Mouse (Mus musculus) liver, embryonic 16.5 days (tissue): Measurements from ENCODE around the gene Snapc4. TPM values are rescaled to one million over a fixed set of nuclear protein-coding genes. Genes with fewer than 3 reads are reported as not detected.

Experiments used
- ATAC-seq: fragments of 200-750 bp; cut with Nextera tagmentation; 2 replicates; pipeline ENCODE4 v1.8.0; 2017; ENCODE audit warnings: low read depth, mild to moderate bottlenecking, moderate number of reproducible peaks, moderate library complexity
- H3K27ac ChIP-seq: fragments of 300-500 bp; sonication (generic); 2 replicates; pipeline ENCODE4 v1.5.1; 2014; ENCODE audit warnings: mild to moderate bottlenecking, low read length
- H3K27me3 ChIP-seq: fragments of 300-500 bp; sonication (generic); 2 replicates; pipeline ENCODE4 v1.6.1; 2014; ENCODE audit warnings: low read depth, low read length, mixed read lengths; ENCODE audit not compliant: control insufficient read depth, insufficient read depth
- H3K36me3 ChIP-seq: fragments of 300-500 bp; sonication (generic); 2 replicates; pipeline ENCODE4 v1.6.1; 2014; ENCODE audit warnings: mild to moderate bottlenecking; ENCODE audit not compliant: control insufficient read depth, insufficient read depth
- H3K4me1 ChIP-seq: fragments of 300-500 bp; sonication (generic); 2 replicates; pipeline ENCODE4 v1.6.1; 2014; ENCODE audit warnings: low read depth, low read length, mixed read lengths; ENCODE audit not compliant: control insufficient read depth
- H3K4me2 ChIP-seq: fragments of 300-500 bp; sonication (generic); 2 replicates; pipeline ENCODE4 v1.6.1; 2014; ENCODE audit warnings: low read depth, low read length, mixed read lengths
- H3K4me3 ChIP-seq: fragments of 300-500 bp; sonication (generic); 2 replicates; pipeline ENCODE4 v1.5.1; 2014; ENCODE audit warnings: low read depth, mild to moderate bottlenecking, low read length
- H3K9ac ChIP-seq: fragments of 300-500 bp; sonication (generic); 2 replicates; pipeline ENCODE4 v1.6.1; 2014; ENCODE audit warnings: low read depth, low read length
- H3K9me3 ChIP-seq: fragments of 300-500 bp; sonication (generic); replicated peaks from 2 replicates; pipeline ENCODE4 v1.6.1; 2016; ENCODE audit warnings: low read length; ENCODE audit not compliant: control insufficient read depth
- WGBS: fragments of 180-500 bp; shearing (Covaris S2); extraction: QIAGEN DNeasy Blood & Tissue Kit; methylation state at CpG from one replicate; pipeline ENCODE4 v1.1.7; 2014; ENCODE audit not compliant: insufficient replicate concordance; 5-methylcytosine and 5-hydroxymethylcytosine counted together
- polyA plus RNA-seq: library from polyadenylated mRNA; unstranded; fragments of >200 nt; fragmentation: Nextera tagmentation; extraction: Ambion mirVana; gene quantifications from 2 replicates; pipeline ENCODE4 v1.2.1, GENCODE M21; 2015

The Snapc4 gene
- polyA plus RNA-seq, 1 experiment from 2014 or later, result 10.0 TPM

GRCm38 (mm10) chr2:26315072-26315924 lies 65.2 kb downstream of the Snapc4 start, which contains the start of gene Gpsm1:
Gpsm1 (plus strand) TSS chr2:26315515.
- Histone ChIP-seq H3K4me2 (peak within 1 kb of the TSS; percentile 82), H3K27me3 (peaks cover 14% of the 10 kb centered on the region; the same call in 1 of the 2 replicates), H3K36me3 (no peaks in the 10 kb centered on the region), H3K9me3 (no peaks in the 10 kb centered on the region), H3K9ac (peak within 1 kb of the TSS; percentile 64), H3K4me3 (peak within 1 kb of the TSS; percentile 67), H3K27ac (peak within 1 kb of the TSS; percentile 33; the same call in 1 of the 2 replicates), H3K4me1 (peaks cover 4% of the 10 kb centered on the region)
- ATAC-seq, result peak; percentile 52
- under 1% methylated on average over 63 of the region's 66 CpGs for WGBS

- ATAC-seq, result no peak
- no peak overlapping the region for H3K27ac ChIP-seq
- peaks cover 14% of the 10 kb centered on the region; the same call in 1 of the 2 replicates for H3K27me3 ChIP-seq
- H3K4me1 ChIP-seq, result peaks cover 4% of the 10 kb centered on the region
- no peaks in the 10 kb centered on the region for H3K36me3 ChIP-seq
- no peak overlapping the region for H3K4me3 ChIP-seq
- no peak overlapping the region for H3K4me2 ChIP-seq
- no peak overlapping the region for H3K9ac ChIP-seq
- 56% methylated on average over 13 of the region's 13 CpGs for WGBS
- H3K9me3 ChIP-seq, result no peaks in the 10 kb centered on the region
These were observed 66.0 kb downstream of the Snapc4 start for GRCm38 (mm10) chr2:26314281-26315071.

GRCm38 (mm10) chr2:26313394-26313793 lies 67.1 kb downstream of the Snapc4 start:
- no peaks in the 10 kb centered on the region for H3K36me3 ChIP-seq
- no peak overlapping the region for H3K27ac ChIP-seq
- no peak overlapping the region for H3K4me2 ChIP-seq
- ATAC-seq, result no peak
- WGBS, result 68% methylated on average over 1 of the region's 1 CpGs
- H3K9ac ChIP-seq, result no peak overlapping the region
- H3K4me1 ChIP-seq, result peaks cover 4% of the 10 kb centered on the region
- no peak overlapping the region for H3K4me3 ChIP-seq
- H3K27me3 ChIP-seq, result peaks cover 14% of the 10 kb centered on the region; the same call in 1 of the 2 replicates
- H3K9me3 ChIP-seq, result no peaks in the 10 kb centered on the region

GRCm38 (mm10) chr2:26312812-26313211 lies 67.6 kb downstream of the Snapc4 start:
- no peak for ATAC-seq
- H3K9ac ChIP-seq, result no peak overlapping the region
- H3K4me2 ChIP-seq, result no peak overlapping the region
- peaks cover 14% of the 10 kb centered on the region; the same call in 1 of the 2 replicates for H3K27me3 ChIP-seq
- no peak overlapping the region for H3K4me3 ChIP-seq
- peaks cover 4% of the 10 kb centered on the region for H3K4me1 ChIP-seq
- no peaks in the 10 kb centered on the region for H3K9me3 ChIP-seq
- H3K36me3 ChIP-seq, result no peaks in the 10 kb centered on the region
- no peak overlapping the region for H3K27ac ChIP-seq
- WGBS, result 46% methylated on average over 2 of the region's 2 CpGs

Other genes with a start within 250 kb of the Snapc4 start
- gene Lhx3, start 172.4 kb downstream of the Snapc4 start, polyA plus RNA-seq, result not detected in 2 replicates
- 4.3 and 4.5 TPM in 2 replicates for gene Qsox2, start 143.1 kb downstream of the Snapc4 start, polyA plus RNA-seq
- 0.01 and 0.05 TPM in 2 replicates for gene Ccdc187, start 86.1 kb downstream of the Snapc4 start, polyA plus RNA-seq
- 2.3 and 3.0 TPM in 2 replicates for gene Gpsm1, start 65.1 kb downstream of the Snapc4 start, polyA plus RNA-seq
- gene Dnlz, start 28.5 kb downstream of the Snapc4 start, polyA plus RNA-seq, result 7.2 and 8.0 TPM in 2 replicates
- 1.7 and 3.0 TPM in 2 replicates for gene Card9, start 19.7 kb downstream of the Snapc4 start, polyA plus RNA-seq
- gene Entr1, start 8.7 kb upstream of the Snapc4 start, polyA plus RNA-seq, result 34.1 and 34.4 TPM in 2 replicates
- 55.8 and 57.6 TPM in 2 replicates for gene Pmpca, start 8.7 kb upstream of the Snapc4 start, polyA plus RNA-seq
- gene Inpp5e, start 28.6 kb upstream of the Snapc4 start, polyA plus RNA-seq, result 5.2 and 5.8 TPM in 2 replicates
- gene Sec16a, start 64.6 kb upstream of the Snapc4 start, polyA plus RNA-seq, result 9.3 and 12.4 TPM in 2 replicates
- gene Notch1, start 136.0 kb upstream of the Snapc4 start, polyA plus RNA-seq, result 2.8 and 3.1 TPM in 2 replicates
- gene Egfl7, start 199.4 kb upstream of the Snapc4 start, polyA plus RNA-seq, result 50.9 and 54.3 TPM in 2 replicates
- not detected in 2 replicates for gene Gm20532, start 206.0 kb upstream of the Snapc4 start, polyA plus RNA-seq
- 58.3 and 65.7 TPM in 2 replicates for gene Agpat2, start 223.8 kb upstream of the Snapc4 start, polyA plus RNA-seq
- gene Fam69b, start 247.8 kb upstream of the Snapc4 start, polyA plus RNA-seq, result 0.61 and 1.3 TPM in 2 replicates